Mouse (Mus musculus): ENCODE measurements around the gene Evc2.

DNA sequence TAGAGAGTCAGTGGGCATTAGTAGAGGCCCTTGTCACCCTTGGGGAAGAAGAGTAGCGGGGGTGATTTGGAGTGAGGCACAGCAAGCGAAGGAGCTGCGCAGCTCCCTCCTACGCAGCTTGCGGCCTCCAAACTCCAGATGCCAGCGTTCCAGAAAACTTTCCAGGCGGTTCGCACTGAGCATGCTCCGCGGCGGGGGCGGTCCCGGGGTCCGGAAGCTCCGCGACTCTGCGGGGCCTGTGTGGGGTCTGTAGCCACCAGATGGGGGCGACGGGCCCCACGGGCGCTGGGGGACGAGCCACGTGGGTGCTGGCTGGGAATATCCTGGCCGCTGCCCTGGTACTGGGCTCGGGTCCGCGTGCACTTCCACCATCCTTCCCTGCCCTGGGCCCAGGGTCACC, at the start of gene Evc2:
- TF ChIP-seq POLR2A (IDR thresholded peaks at IDR 0.05; ENCODE audit: borderline replicate concordance, insufficient read depth, low read length) (no peak), CTCF (IDR thresholded peaks at IDR 0.05; ENCODE audit: borderline replicate concordance, insufficient read depth, low read depth, low read length) (no peak)
